Mouse (Mus musculus) intestine, postnatal 0 days (tissue): ENCODE data around the gene Relch. TPM values are rescaled to one million over a fixed set of nuclear protein-coding genes. Genes with fewer than 3 reads are reported as not detected.
"Not testable (repeated sequence)": the region's sequence is repeated elsewhere in the genome, so short reads cannot be mapped to it uniquely, and the experiment has no call there.

Experiments used
- ATAC-seq: fragments of 200-750 bp; cut with Nextera tagmentation; 2 replicates; pipeline ENCODE4 v1.8.0; 2017; ENCODE audit warnings: mild to moderate bottlenecking, moderate TSS enrichment, moderate library complexity
- H3K27ac ChIP-seq: fragments of 300-500 bp; sonication (generic); 2 replicates; pipeline ENCODE4 v1.5.1; 2014; ENCODE audit warnings: mild to moderate bottlenecking, low read depth, low read length, moderate library complexity
- H3K27me3 ChIP-seq: fragments of 300-500 bp; sonication (generic); replicated peaks from 2 replicates; pipeline ENCODE4 v1.6.1; 2014; ENCODE audit warnings: low read length, mixed read lengths; ENCODE audit not compliant: control insufficient read depth, insufficient read depth
- H3K36me3 ChIP-seq: fragments of 300-500 bp; sonication (generic); 2 replicates; pipeline ENCODE4 v1.6.1; 2014; ENCODE audit warnings: mild to moderate bottlenecking, moderate library complexity; ENCODE audit not compliant: control insufficient read depth, insufficient read depth
- H3K4me1 ChIP-seq: fragments of 300-500 bp; sonication (generic); replicated peaks from 2 replicates; pipeline ENCODE4 v1.6.1; 2014; ENCODE audit warnings: antibody characterized with exemption, low read length, mixed read lengths; ENCODE audit not compliant: control insufficient read depth, insufficient read depth
- H3K4me2 ChIP-seq: fragments of 300-500 bp; sonication (generic); replicated peaks from 2 replicates; pipeline ENCODE4 v1.6.1; 2014; ENCODE audit warnings: low read depth, mild to moderate bottlenecking, moderate library complexity
- H3K4me3 ChIP-seq: fragments of 300-500 bp; sonication (generic); 2 replicates; pipeline ENCODE4 v1.5.1; 2014; ENCODE audit warnings: low read depth, low read length
- H3K9ac ChIP-seq: fragments of 300-500 bp; sonication (generic); 2 replicates; pipeline ENCODE4 v1.6.1; 2014; ENCODE audit warnings: mild to moderate bottlenecking, low read depth, low read length
- H3K9me3 ChIP-seq: fragments of 300-500 bp; sonication (generic); 2 replicates; pipeline ENCODE4 v1.6.1; 2016; ENCODE audit warnings: mixed run types; ENCODE audit not compliant: control insufficient read depth
- CTCF ChIP-seq: sonication (generic); IDR thresholded peaks from 2 replicates; pipeline ENCODE4 v1.5.1; 2016; ENCODE audit warnings: low read depth, mild to moderate bottlenecking, control low read depth, antibody characterized with exemption, moderate library complexity
- WGBS: fragments of 180-500 bp; shearing (Covaris S2); extraction: QIAGEN DNeasy Blood & Tissue Kit; methylation state at CpG from one replicate; pipeline ENCODE4 v1.1.7; 2014; 5-methylcytosine and 5-hydroxymethylcytosine counted together
- polyA plus RNA-seq: library from polyadenylated mRNA; unstranded; fragments of >200 nt; fragmentation: Nextera tagmentation; extraction: Ambion mirVana; gene quantifications from 2 replicates; pipeline ENCODE4 v1.2.1, GENCODE M21; 2015

The Relch gene
- polyA plus RNA-seq, 1 experiment from 2014 or later = 19.2 TPM

GRCm38 (mm10) chr1:105748091-105748799 lies 84.6 kb downstream of the Relch start:
- Histone ChIP-seq H3K4me3 (no peak overlapping the region), H3K27ac (no peak overlapping the region), H3K4me1 (no peaks in the 10 kb centered on the region), H3K9ac (no peak overlapping the region), H3K9me3 (no peaks in the 10 kb centered on the region), H3K27me3 (no peaks in the 10 kb centered on the region), H3K4me2 (no peak overlapping the region), H3K36me3 (peaks cover 26% of the 10 kb centered on the region)
- peak; percentile 35; the same call in 1 of the 2 replicates for ATAC-seq
- no peak for TF ChIP-seq CTCF
- WGBS = 75% methylated on average over 4 of the region's 4 CpGs

- no peaks in the 10 kb centered on the region for H3K27me3 ChIP-seq
- WGBS = 69% methylated on average over 4 of the region's 4 CpGs
- no peak for ATAC-seq
- H3K9me3 ChIP-seq = no peaks in the 10 kb centered on the region
- no peak overlapping the region for H3K4me2 ChIP-seq
- no peak for TF ChIP-seq CTCF
- no peaks in the 10 kb centered on the region for H3K4me1 ChIP-seq
- no peak overlapping the region for H3K4me3 ChIP-seq
- peaks cover 10% of the 10 kb centered on the region for H3K36me3 ChIP-seq
- no peak overlapping the region for H3K9ac ChIP-seq
- H3K27ac ChIP-seq = peak overlapping the region; percentile 5; the same call in 1 of the 2 replicates
Observed at GRCm38 (mm10) chr1:105752196-105752595, 88.5 kb downstream of the Relch start.

DNA sequence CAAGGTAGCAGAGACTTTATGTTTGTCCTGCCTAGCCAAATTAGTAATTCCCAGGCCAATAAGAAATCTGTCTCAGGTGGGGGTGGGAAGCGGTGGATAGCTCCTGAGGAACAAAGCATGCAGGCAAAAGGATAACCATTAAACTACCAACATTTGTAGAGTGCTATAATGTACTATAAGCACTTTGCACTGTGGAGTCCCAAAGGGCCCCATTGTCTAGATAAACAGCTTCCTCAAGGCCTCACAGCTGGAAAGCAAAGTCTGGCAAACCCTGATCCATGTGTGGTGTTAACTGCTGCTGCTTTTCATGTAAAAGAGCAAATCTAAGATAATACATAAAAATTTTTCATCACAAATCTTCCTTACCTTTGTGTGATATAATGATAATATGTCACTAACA lies 89.3 kb downstream of the Relch start:
- Histone ChIP-seq H3K9ac (no peak overlapping the region), H3K9me3 (no peaks in the 10 kb centered on the region), H3K36me3 (peaks cover 10% of the 10 kb centered on the region), H3K4me2 (no peak overlapping the region), H3K4me1 (no peaks in the 10 kb centered on the region), H3K27ac (peak overlapping the region; percentile 54), H3K4me3 (no peak overlapping the region), H3K27me3 (no peaks in the 10 kb centered on the region)
- TF ChIP-seq CTCF = no peak
- WGBS = 43% methylated on average over 1 of the region's 1 CpGs
- ATAC-seq = peak; percentile 88

DNA sequence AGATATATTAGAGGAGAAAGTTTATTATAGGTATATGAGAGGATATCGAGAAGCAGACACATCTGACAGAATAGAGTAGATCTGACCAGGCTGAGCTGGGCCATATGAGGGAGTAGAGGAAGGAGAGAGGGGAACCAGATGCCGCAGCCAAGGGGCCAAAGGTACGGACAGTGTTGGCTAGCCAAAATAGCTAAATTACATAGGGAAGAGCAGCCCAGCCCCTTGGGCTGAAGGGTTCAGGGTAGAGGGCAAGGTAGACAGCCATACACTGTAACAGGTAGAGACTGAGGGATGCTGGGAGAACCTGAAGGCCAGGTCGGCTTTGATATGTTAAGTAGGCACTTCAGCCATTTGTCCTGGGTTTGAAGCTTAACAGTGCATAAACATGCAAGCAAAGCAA lies 95.1 kb downstream of the Relch start:
- Histone ChIP-seq H3K4me2 (no peak overlapping the region), H3K27me3 (no peaks in the 10 kb centered on the region), H3K9me3 (no peaks in the 10 kb centered on the region), H3K27ac (no peak overlapping the region; the same call in 1 of the 2 replicates), H3K4me3 (no peak overlapping the region), H3K4me1 (no peaks in the 10 kb centered on the region), H3K9ac (no peak overlapping the region), H3K36me3 (peaks cover 3% of the 10 kb centered on the region; the same call in 1 of the 2 replicates)
- TF ChIP-seq CTCF = no peak
- 88% methylated on average over 4 of the region's 4 CpGs for WGBS
- no peak for ATAC-seq

DNA sequence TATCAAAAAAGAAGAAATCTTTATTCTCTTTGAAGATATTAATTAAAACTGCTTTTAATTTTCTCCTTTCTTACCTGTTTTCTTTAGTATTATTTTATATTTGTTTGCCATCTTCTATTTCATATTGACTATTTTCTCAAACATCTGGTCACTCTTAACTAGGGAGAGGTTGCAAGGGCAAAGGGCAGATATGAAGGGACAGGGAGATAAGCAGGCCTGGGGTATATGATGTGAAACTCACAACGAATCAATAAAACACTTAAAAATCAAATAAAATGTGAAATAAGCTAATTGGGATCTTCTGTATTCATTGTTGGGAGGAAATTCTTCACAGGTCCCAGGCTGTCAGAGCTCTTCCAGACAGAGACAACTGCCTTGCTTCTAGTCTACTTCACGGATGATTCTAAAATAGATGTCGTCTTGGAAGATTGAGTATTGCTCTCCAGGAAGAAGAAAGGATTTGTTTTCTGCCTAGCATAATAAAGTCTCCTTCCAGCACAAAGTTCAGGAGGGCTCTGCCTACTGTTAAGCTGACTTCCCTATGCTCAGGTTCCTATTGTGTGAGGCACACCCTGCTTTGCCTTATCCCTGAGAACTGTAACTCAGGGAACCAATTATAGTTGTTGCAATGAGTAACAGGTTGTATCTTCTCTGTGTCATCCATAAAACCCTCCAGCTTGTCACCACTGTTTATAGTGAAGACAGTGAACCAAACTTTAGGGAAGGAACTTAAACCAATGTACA lies 95.9 kb downstream of the Relch start:
- H3K36me3 ChIP-seq = peaks cover under 1% of the 10 kb centered on the region; the same call in 1 of the 2 replicates
- H3K27ac ChIP-seq = peak overlapping the region; percentile 58
- H3K27me3 ChIP-seq = no peaks in the 10 kb centered on the region
- H3K9me3 ChIP-seq = no peaks in the 10 kb centered on the region
- H3K4me2 ChIP-seq = 0 out of 2 replicates have a peak overlapping the region, but pooled peaks have one; percentile 10
- no peak overlapping the region for H3K9ac ChIP-seq
- no peak overlapping the region for H3K4me3 ChIP-seq
- H3K4me1 ChIP-seq = no peaks in the 10 kb centered on the region
- no peak for TF ChIP-seq CTCF
- WGBS = 26% methylated on average over 3 of the region's 3 CpGs
- ATAC-seq = peak; percentile 97

DNA sequence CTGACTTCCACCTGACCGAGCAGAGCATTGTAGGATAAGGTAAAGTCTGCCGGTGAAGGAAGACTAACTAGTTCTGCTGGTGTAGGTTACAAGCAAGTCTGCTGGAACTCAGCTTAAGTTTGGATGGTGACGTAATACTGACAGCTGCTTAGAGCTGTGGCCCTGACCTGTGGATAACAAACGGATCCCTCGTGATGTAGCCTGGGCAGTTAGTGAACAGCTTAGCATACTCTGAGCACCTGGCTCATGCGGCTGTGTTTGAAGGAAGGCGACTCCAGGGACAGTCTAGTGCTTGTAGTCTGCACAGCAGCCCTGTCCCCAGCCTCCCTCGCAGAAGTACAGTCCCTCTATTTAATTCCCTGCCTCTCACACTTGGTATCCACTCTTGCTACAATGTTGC lies 101.9 kb downstream of the Relch start:
- Histone ChIP-seq H3K4me1 (no peaks in the 10 kb centered on the region), H3K36me3 (no peaks in the 10 kb centered on the region), H3K9me3 (no peaks in the 10 kb centered on the region), H3K9ac (no peak overlapping the region), H3K4me2 (no peak overlapping the region), H3K27me3 (no peaks in the 10 kb centered on the region), H3K4me3 (no peak overlapping the region), H3K27ac (no peak overlapping the region)
- ATAC-seq = peak; percentile 60; the same call in 1 of the 2 replicates
- 46% methylated on average over 8 of the region's 8 CpGs for WGBS
- TF ChIP-seq CTCF = no peak

- not testable (repeated sequence) for H3K27me3 ChIP-seq, H3K4me3 ChIP-seq, H3K36me3 ChIP-seq, ATAC-seq, H3K9ac ChIP-seq, H3K4me2 ChIP-seq, H3K27ac ChIP-seq, H3K4me1 ChIP-seq, H3K9me3 ChIP-seq
- 70% methylated on average over 9 of the region's 9 CpGs for WGBS
Observed at GRCm38 (mm10) chr1:105766099-105766498, 102.4 kb downstream of the Relch start.
